Mouse (Mus musculus): ENCODE results near the gene Dhrs1.

- TF ChIP-seq CTCF (IDR thresholded peaks at IDR 0.05; ENCODE audit: control insufficient read depth, insufficient read depth, insufficient read length) (no peak), MAX (IDR thresholded peaks at IDR 0.05) (no peak), CEBPB (IDR thresholded peaks at IDR 0.05; ENCODE audit: low read depth) (no peak), USF1 (IDR thresholded peaks at IDR 0.05; ENCODE audit: low read depth) (no peak)
These were observed 22.3 kb upstream of the Dhrs1 start for GRCm38 (mm10) chr14:55767519-55768414.
